Mouse (Mus musculus) bone marrow, adult 2 months (tissue): ENCODE measurements around the gene Gm12185.
"Not testable (repeated sequence)": the region's sequence is repeated elsewhere in the genome, so short reads cannot be mapped to it uniquely, and the experiment has no call there.

Source experiments
- CTCF ChIP-seq: fragments of 200-500 bp; IDR thresholded peaks from 2 replicates; pipeline ENCODE4 v1.5.1; 2011; ENCODE audit warnings: low read length, control low read depth; ENCODE audit not compliant: control insufficient read depth, insufficient read depth
- POLR2A ChIP-seq: fragments of 200-500 bp; IDR thresholded peaks from 2 replicates; pipeline ENCODE4 v1.6.1; 2011; ENCODE audit warnings: low read depth, mild to moderate bottlenecking, control low read depth, low read length, borderline replicate concordance; ENCODE audit not compliant: control insufficient read depth

DNA sequence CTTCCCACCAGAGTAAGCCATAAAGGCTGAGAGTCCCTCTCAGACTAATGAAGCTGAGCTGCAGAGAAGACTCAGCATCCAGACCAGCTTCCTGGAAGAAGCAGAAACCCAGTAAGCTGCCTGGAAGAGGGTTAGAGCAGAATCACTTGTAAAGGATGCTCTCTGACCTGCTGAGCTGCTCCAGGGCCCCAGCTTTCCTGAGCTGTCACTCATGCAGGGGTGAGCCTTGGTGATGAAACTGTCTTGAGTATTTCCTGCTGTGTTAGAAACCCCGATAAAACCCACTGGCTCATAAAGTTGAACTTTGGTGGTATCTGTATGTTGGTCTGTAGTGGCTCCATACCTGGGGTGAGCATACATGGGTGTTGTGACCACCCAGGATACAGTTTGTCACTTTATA lies 8.4 kb upstream of the Gm12185 start:
- not testable (repeated sequence) for TF ChIP-seq CTCF, POLR2A
